Mouse (Mus musculus) heart, embryonic 16.5 days (tissue): ENCODE measurements at regions not wholly inside any gene's neighbourhood (a gene's known extent, or its start where the extent isn't known, plus 50 kb on each side); places are given as distances from the start of the nearest gene placed in this dataset.

ENCODE experiments used
- ATAC-seq: fragments of 200-750 bp; cut with Nextera tagmentation; replicated peaks from 2 replicates; pipeline ENCODE4 v1.8.0; 2017; ENCODE audit warnings: moderate number of reproducible peaks; ENCODE audit not compliant: insufficient read depth, low FRiP score; ENCODE audit errors: extremely low read depth
- H3K27ac ChIP-seq: fragments of 300-500 bp; sonication (generic); 2 replicates; pipeline ENCODE4 v1.5.1; 2014; ENCODE audit warnings: mild to moderate bottlenecking, low read length, control low read depth, moderate library complexity
- H3K27me3 ChIP-seq: fragments of 300-500 bp; sonication (generic); 2 replicates; pipeline ENCODE4 v1.6.1; 2014; ENCODE audit warnings: low read length, mixed read lengths; ENCODE audit not compliant: control insufficient read depth, insufficient read depth
- H3K36me3 ChIP-seq: fragments of 300-500 bp; sonication (generic); 2 replicates; pipeline ENCODE4 v1.6.1; 2014; ENCODE audit not compliant: control insufficient read depth, insufficient read depth
- H3K4me1 ChIP-seq: fragments of 300-500 bp; sonication (generic); 2 replicates; pipeline ENCODE4 v1.6.1; 2014; ENCODE audit warnings: low read length, mixed read lengths; ENCODE audit not compliant: control insufficient read depth, insufficient read depth
- H3K4me2 ChIP-seq: fragments of 300-500 bp; sonication (generic); 2 replicates; pipeline ENCODE4 v1.6.1; 2014; ENCODE audit warnings: low read depth, mild to moderate bottlenecking, control low read depth, low read length
- H3K4me3 ChIP-seq: fragments of 300-500 bp; sonication (generic); 2 replicates; pipeline ENCODE4 v1.5.1; 2014; ENCODE audit warnings: mild to moderate bottlenecking, control low read depth, low read length
- H3K9ac ChIP-seq: fragments of 300-500 bp; sonication (generic); 2 replicates; pipeline ENCODE4 v1.6.1; 2014; ENCODE audit warnings: low read length, control low read depth
- H3K9me3 ChIP-seq: fragments of 300-500 bp; sonication (generic); replicated peaks from 2 replicates; pipeline ENCODE4 v1.6.1; 2016; ENCODE audit warnings: low read length; ENCODE audit not compliant: control insufficient read depth
- WGBS: fragments of 180-500 bp; shearing (Covaris S2); extraction: QIAGEN DNeasy Blood & Tissue Kit; methylation state at CpG from one replicate; pipeline ENCODE4 v1.1.7; 2014; 5-methylcytosine and 5-hydroxymethylcytosine counted together

DNA sequence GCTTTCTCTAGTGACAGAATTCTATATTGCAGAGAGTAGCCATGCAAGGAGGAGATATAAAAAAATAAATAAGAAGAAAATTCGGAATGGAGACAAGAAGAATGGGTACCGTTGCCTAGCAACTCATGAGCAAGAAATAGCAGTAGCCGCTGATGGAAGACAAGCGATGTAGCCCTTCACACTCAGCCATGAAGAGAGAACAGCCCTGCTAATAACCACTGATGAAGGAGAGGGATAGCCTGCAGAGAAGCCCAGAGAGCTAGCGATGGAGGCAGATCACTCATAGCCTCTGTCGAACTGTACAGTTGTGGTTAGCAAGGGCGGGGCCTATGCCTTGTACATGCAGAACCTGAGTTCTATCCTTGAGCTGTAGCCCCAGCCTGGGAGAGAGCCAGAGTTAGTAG lies 118.4 kb upstream of the S1pr3 start:
- H3K4me3 ChIP-seq = no peak overlapping the region
- H3K36me3 ChIP-seq = 0 out of 2 replicates have a peak, but pooled peaks cover 2% of the 10 kb centered on the region
- H3K27ac ChIP-seq = no peak overlapping the region
- whole genome bisulfite sequencing = 71% methylated on average over 7 of the region's 7 CpGs
- H3K4me2 ChIP-seq = no peak overlapping the region
- H3K27me3 ChIP-seq = no peaks in the 10 kb centered on the region
- peaks cover under 1% of the 10 kb centered on the region for H3K4me1 ChIP-seq
- no peak overlapping the region for H3K9ac ChIP-seq
- ATAC-seq = no peak
- H3K9me3 ChIP-seq = 0 out of 2 replicates have a peak, but pooled peaks cover 7% of the 10 kb centered on the region

- no peak for ATAC-seq
- Histone ChIP-seq H3K9me3 (0 out of 2 replicates have a peak, but pooled peaks cover 7% of the 10 kb centered on the region), H3K36me3 (0 out of 2 replicates have a peak, but pooled peaks cover 2% of the 10 kb centered on the region), H3K27ac (no peak overlapping the region), H3K4me2 (no peak overlapping the region), H3K9ac (no peak overlapping the region), H3K4me3 (no peak overlapping the region), H3K4me1 (peaks cover 9% of the 10 kb centered on the region), H3K27me3 (no peaks in the 10 kb centered on the region)
- 76% methylated on average over 6 of the region's 6 CpGs for WGBS
Measured at GRCm38 (mm10) chr13:51290926-51291325, 117.5 kb upstream of the S1pr3 start.

DNA sequence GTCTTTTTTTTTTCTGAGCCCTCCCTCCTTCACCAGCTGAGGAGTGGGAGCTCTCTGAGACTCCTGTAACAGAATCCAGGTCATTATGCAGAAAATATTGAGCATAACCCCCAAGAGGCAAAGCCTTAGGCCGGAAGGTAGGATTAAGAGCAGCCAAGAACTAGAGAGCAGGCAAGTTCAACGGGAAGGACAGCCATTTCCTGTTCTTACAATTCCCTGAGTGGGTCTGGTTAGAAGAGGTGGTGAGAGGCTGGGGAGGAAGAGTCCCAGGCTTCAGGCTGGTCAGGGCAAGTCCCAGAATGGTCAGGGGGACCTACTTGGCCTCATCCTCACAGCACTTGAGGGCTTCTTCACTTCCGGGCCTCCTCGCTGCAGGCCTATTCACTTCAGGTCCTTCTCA lies 115.4 kb upstream of the S1pr3 start:
- Histone ChIP-seq H3K4me2 (no peak overlapping the region), H3K9me3 (peaks cover 8% of the 10 kb centered on the region; the same call in 1 of the 2 replicates), H3K27ac (no peak overlapping the region; the same call in 1 of the 2 replicates), H3K4me1 (peaks cover 17% of the 10 kb centered on the region), H3K9ac (no peak overlapping the region), H3K4me3 (no peak overlapping the region), H3K36me3 (0 out of 2 replicates have a peak, but pooled peaks cover 2% of the 10 kb centered on the region), H3K27me3 (no peaks in the 10 kb centered on the region)
- WGBS = 66% methylated on average over 4 of the region's 4 CpGs
- ATAC-seq = no peak

- WGBS = 30% methylated on average over 3 of the region's 3 CpGs
- no peaks in the 10 kb centered on the region for H3K36me3 ChIP-seq
- no peak; the same call in 1 of the 2 replicates for ATAC-seq
Measured at GRCm38 (mm10) chr13:51295872-51296271, 112.6 kb upstream of the S1pr3 start.

GRCm38 (mm10) chr13:51297231-51297880 lies 111.1 kb upstream of the S1pr3 start:
- Histone ChIP-seq H3K4me2 (no peak overlapping the region), H3K27ac (no peak overlapping the region), H3K9me3 (peaks cover 4% of the 10 kb centered on the region; the same call in 1 of the 2 replicates), H3K36me3 (no peaks in the 10 kb centered on the region), H3K27me3 (no peaks in the 10 kb centered on the region), H3K9ac (no peak overlapping the region), H3K4me1 (peaks cover 26% of the 10 kb centered on the region), H3K4me3 (no peak overlapping the region)
- 86% methylated on average over 13 of the region's 13 CpGs for WGBS
- no peak for ATAC-seq

More at GRCm38 (mm10) chr13:51295872-51296271, 112.6 kb upstream of the S1pr3 start:
- Histone ChIP-seq H3K4me1 (peaks cover 26% of the 10 kb centered on the region), H3K27me3 (no peaks in the 10 kb centered on the region), H3K9ac (no peak overlapping the region), H3K9me3 (peaks cover 4% of the 10 kb centered on the region; the same call in 1 of the 2 replicates), H3K4me3 (no peak overlapping the region), H3K27ac (no peak overlapping the region), H3K4me2 (no peak overlapping the region)

GRCm38 (mm10) chr13:51299047-51299760 lies 109.2 kb upstream of the S1pr3 start:
- WGBS = 25% methylated on average over 4 of the region's 4 CpGs

DNA sequence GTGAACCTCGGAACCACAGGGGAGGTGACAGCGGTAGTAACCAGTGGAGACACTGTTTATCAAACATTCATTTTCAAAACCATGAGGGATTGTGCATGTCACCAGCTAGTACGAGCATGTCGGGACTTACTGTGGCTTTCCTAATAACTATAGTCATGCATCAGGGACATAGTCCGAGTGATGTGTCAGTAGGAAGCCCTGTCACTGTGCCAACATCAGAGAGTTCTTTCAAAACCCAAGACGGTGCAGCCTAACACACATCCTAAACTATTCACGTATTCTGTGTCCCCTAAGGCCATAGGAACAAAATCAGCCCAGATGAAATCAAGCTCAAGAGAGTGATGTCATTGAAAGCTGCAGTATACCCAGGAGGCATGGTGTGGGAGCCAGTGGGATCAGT lies 107.0 kb upstream of the S1pr3 start:
- Histone ChIP-seq H3K27me3 (no peaks in the 10 kb centered on the region), H3K4me1 (peaks cover 12% of the 10 kb centered on the region; the same call in 1 of the 2 replicates), H3K4me3 (no peak overlapping the region), H3K9ac (no peak overlapping the region), H3K4me2 (no peak overlapping the region), H3K36me3 (no peaks in the 10 kb centered on the region), H3K27ac (no peak overlapping the region), H3K9me3 (peaks cover 4% of the 10 kb centered on the region; the same call in 1 of the 2 replicates)
- 77% methylated on average over 7 of the region's 7 CpGs for WGBS
- ATAC-seq = no peak

More at GRCm38 (mm10) chr13:51299047-51299760, 109.2 kb upstream of the S1pr3 start:
- H3K4me3 ChIP-seq = no peak overlapping the region
- H3K27ac ChIP-seq = peak overlapping the region; percentile 55
- H3K4me1 ChIP-seq = peaks cover 26% of the 10 kb centered on the region
- no peaks in the 10 kb centered on the region for H3K36me3 ChIP-seq
- ATAC-seq = peak; percentile 63; the same call in 1 of the 2 replicates
- no peak overlapping the region for H3K9ac ChIP-seq
- no peak overlapping the region for H3K4me2 ChIP-seq
- H3K9me3 ChIP-seq = peaks cover 4% of the 10 kb centered on the region; the same call in 1 of the 2 replicates
- no peaks in the 10 kb centered on the region for H3K27me3 ChIP-seq

DNA sequence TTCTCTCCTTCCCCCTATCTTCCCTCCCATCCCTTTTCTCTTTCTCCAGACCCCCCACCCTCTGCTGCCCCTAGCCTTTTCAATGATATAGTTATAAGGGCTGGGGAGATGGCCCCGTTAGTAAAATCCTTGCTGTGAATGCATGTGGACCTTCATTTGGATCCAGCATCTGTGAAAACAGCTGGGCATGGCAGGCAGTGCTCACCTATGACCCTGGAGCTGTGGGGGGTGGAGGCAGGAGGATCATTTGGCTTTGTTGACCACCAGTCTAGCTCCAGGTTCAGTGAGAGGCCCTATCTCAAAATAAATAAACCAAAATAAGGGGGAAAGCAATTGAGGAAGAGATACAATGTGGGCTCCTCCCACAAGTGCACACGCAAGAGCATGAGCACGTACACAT lies 105.3 kb upstream of the S1pr3 start:
- WGBS = 81% methylated on average over 3 of the region's 3 CpGs
- Histone ChIP-seq H3K4me3 (no peak overlapping the region), H3K4me2 (no peak overlapping the region)

GRCm38 (mm10) chr13:51304631-51305030 lies 103.8 kb upstream of the S1pr3 start:
- Histone ChIP-seq H3K9me3 (no peaks in the 10 kb centered on the region), H3K4me1 (0 out of 2 replicates have a peak, but pooled peaks cover under 1% of the 10 kb centered on the region), H3K27me3 (no peaks in the 10 kb centered on the region), H3K4me3 (no peak overlapping the region), H3K36me3 (no peaks in the 10 kb centered on the region), H3K27ac (no peak overlapping the region), H3K9ac (no peak overlapping the region), H3K4me2 (no peak overlapping the region)
- ATAC-seq = no peak
- 78% methylated on average over 4 of the region's 4 CpGs for WGBS

More for the DNA sequence above, 105.3 kb upstream of the S1pr3 start:
- no peak overlapping the region for H3K27ac ChIP-seq
- peaks cover 9% of the 10 kb centered on the region; the same call in 1 of the 2 replicates for H3K4me1 ChIP-seq
- 0 out of 2 replicates have a peak, but pooled peaks cover 1% of the 10 kb centered on the region for H3K9me3 ChIP-seq
- H3K36me3 ChIP-seq = no peaks in the 10 kb centered on the region
- H3K27me3 ChIP-seq = no peaks in the 10 kb centered on the region
- H3K9ac ChIP-seq = no peak overlapping the region
- ATAC-seq = no peak
